Mouse (Mus musculus) cerebellum, adult 2 months (tissue): ENCODE measurements around the gene Frat2.

Source experiments
- CTCF ChIP-seq: fragments of 200-500 bp; IDR thresholded peaks from 2 replicates; pipeline ENCODE4 v1.5.1; 2011; ENCODE audit warnings: low read depth, mild to moderate bottlenecking, control low read depth, low read length, moderate library complexity, borderline replicate concordance; ENCODE audit not compliant: insufficient read depth
- POLR2A ChIP-seq: fragments of 200-500 bp; IDR thresholded peaks from 2 replicates; pipeline ENCODE4 v1.6.1; 2011; ENCODE audit warnings: low read length, control low read depth, borderline replicate concordance; ENCODE audit not compliant: insufficient read depth

GRCm38 (mm10) chr19:41839685-41840084, 8.2 kb downstream of the Frat2 start:
- TF ChIP-seq POLR2A, result no peak
- no peak for TF ChIP-seq CTCF
